Mouse (Mus musculus): Measurements from ENCODE around the gene Dpagt1.
"Not testable (repeated sequence)": the region's sequence is repeated elsewhere in the genome, so short reads cannot be mapped to it uniquely, and the experiment has no call there.

The Dpagt1 gene

GRCm38 (mm10) chr9:44337436-44338169 is 11.8 kb downstream of the Dpagt1 start:
- no peak for DNase-seq (ENCODE audit: low spot score in 2 of 2)

- no peak for DNase-seq (ENCODE audit: low spot score in 2 of 2)
Observed at GRCm38 (mm10) chr9:44338574-44338973, 12.8 kb downstream of the Dpagt1 start.

- DNase-seq (ENCODE audit: low spot score in 2 of 2): no peak
Observed at GRCm38 (mm10) chr9:44341487-44341886, 15.7 kb downstream of the Dpagt1 start.

- DNase-seq (ENCODE audit: low spot score in 2 of 2): no peak
Observed at GRCm38 (mm10) chr9:44342173-44342572, 16.4 kb downstream of the Dpagt1 start.

GRCm38 (mm10) chr9:44342605-44343004 is 16.8 kb downstream of the Dpagt1 start:
- DNase-seq (ENCODE audit: low spot score in 2 of 2): no peak

- no peak for DNase-seq (ENCODE audit: low spot score in 2 of 2)
Observed at GRCm38 (mm10) chr9:44343290-44343689, 17.5 kb downstream of the Dpagt1 start.

- DNase-seq (ENCODE audit: low spot score in 2 of 2): peak; percentile 88 to 94
Observed at GRCm38 (mm10) chr9:44343781-44344421, 18.1 kb downstream of the Dpagt1 start, which contains the start of gene Hmbs. TSS of gene Hmbs (minus strand) at chr9:44344228.

GRCm38 (mm10) chr9:44345570-44346433 is 20.0 kb downstream of the Dpagt1 start:
- DNase-seq (ENCODE audit: low spot score in 2 of 2): peak in 1 of 2 experiments; percentile 37

- no peak for DNase-seq (ENCODE audit: low spot score in 2 of 2)
Observed at GRCm38 (mm10) chr9:44347166-44347565, 21.3 kb downstream of the Dpagt1 start.

- DNase-seq (ENCODE audit: low spot score in 2 of 2): no peak
Observed at GRCm38 (mm10) chr9:44347621-44348020, 21.8 kb downstream of the Dpagt1 start.

GRCm38 (mm10) chr9:44348546-44348945 is 22.7 kb downstream of the Dpagt1 start:
- no peak for DNase-seq (ENCODE audit: low spot score in 2 of 2)

GRCm38 (mm10) chr9:44351396-44351795 is 25.6 kb downstream of the Dpagt1 start:
- DNase-seq (ENCODE audit: low spot score in 2 of 2): no peak

- no peak for DNase-seq (ENCODE audit: low spot score in 2 of 2)
Observed at GRCm38 (mm10) chr9:44352337-44352736, 26.5 kb downstream of the Dpagt1 start.

GRCm38 (mm10) chr9:44353142-44353541 is 27.3 kb downstream of the Dpagt1 start:
- no peak for DNase-seq (ENCODE audit: low spot score in 2 of 2)

GRCm38 (mm10) chr9:44357207-44357606 is 31.4 kb downstream of the Dpagt1 start:
- no peak for DNase-seq (ENCODE audit: low spot score in 2 of 2)

GRCm38 (mm10) chr9:44361190-44361917 is 35.5 kb downstream of the Dpagt1 start, which contains the start of gene Vps11:
TSS of gene Vps11 (minus strand) at chr9:44361670.
- peak; percentile 93 to 95 for DNase-seq (ENCODE audit: low spot score in 2 of 2)

- not testable (repeated sequence) for DNase-seq (ENCODE audit: low spot score in 2 of 2)
Observed at GRCm38 (mm10) chr9:44361931-44362330, 36.1 kb downstream of the Dpagt1 start.

GRCm38 (mm10) chr9:44364480-44364879 is 38.7 kb downstream of the Dpagt1 start:
- no peak for DNase-seq (ENCODE audit: low spot score in 2 of 2)

- no peak for DNase-seq (ENCODE audit: low spot score in 2 of 2)
Observed at GRCm38 (mm10) chr9:44373386-44373785, 47.6 kb downstream of the Dpagt1 start.

GRCm38 (mm10) chr9:44376141-44376540 is 50.3 kb downstream of the Dpagt1 start:
- no peak for DNase-seq (ENCODE audit: low spot score in 2 of 2)

- DNase-seq (ENCODE audit: low spot score in 2 of 2): not testable (repeated sequence)
Observed at GRCm38 (mm10) chr9:44377335-44377734, 51.5 kb downstream of the Dpagt1 start.

Data from right cerebral cortex, adult 2 months (tissue).